Mouse (Mus musculus): Measurements from ENCODE around the gene Snx10.

GRCm38 (mm10) chr6:51591264-51591663 lies 67.6 kb downstream of the Snx10 start:
- TF ChIP-seq CTCF (IDR thresholded peaks at IDR 0.05; ENCODE audit: extremely low read depth, insufficient read length, insufficient replicate concordance, low read depth, low read length) (no peak), POLR2A (IDR thresholded peaks at IDR 0.05; ENCODE audit: low read depth, low read length) (no peak)
